Mouse (Mus musculus) heart, adult 2 months (tissue): Measurements from ENCODE around the gene Acss3.

Experiments
- CTCF ChIP-seq: fragments of 200-600 bp; IDR thresholded peaks from 2 replicates; pipeline ENCODE4 v1.8.1; 2022; ENCODE audit warnings: antibody characterized with exemption, mild to moderate bottlenecking, moderate library complexity
- EP300 ChIP-seq: fragments of 200-500 bp; IDR thresholded peaks from 2 replicates; pipeline ENCODE4 v1.6.1; 2011; ENCODE audit warnings: low read depth, low read length, control low read depth; ENCODE audit not compliant: insufficient read depth
- POLR2A ChIP-seq: fragments of 200-500 bp; IDR thresholded peaks from 2 replicates; pipeline ENCODE4 v1.6.1; 2011; ENCODE audit warnings: mild to moderate bottlenecking, low read depth, low read length, control low read depth; ENCODE audit not compliant: insufficient read depth

DNA sequence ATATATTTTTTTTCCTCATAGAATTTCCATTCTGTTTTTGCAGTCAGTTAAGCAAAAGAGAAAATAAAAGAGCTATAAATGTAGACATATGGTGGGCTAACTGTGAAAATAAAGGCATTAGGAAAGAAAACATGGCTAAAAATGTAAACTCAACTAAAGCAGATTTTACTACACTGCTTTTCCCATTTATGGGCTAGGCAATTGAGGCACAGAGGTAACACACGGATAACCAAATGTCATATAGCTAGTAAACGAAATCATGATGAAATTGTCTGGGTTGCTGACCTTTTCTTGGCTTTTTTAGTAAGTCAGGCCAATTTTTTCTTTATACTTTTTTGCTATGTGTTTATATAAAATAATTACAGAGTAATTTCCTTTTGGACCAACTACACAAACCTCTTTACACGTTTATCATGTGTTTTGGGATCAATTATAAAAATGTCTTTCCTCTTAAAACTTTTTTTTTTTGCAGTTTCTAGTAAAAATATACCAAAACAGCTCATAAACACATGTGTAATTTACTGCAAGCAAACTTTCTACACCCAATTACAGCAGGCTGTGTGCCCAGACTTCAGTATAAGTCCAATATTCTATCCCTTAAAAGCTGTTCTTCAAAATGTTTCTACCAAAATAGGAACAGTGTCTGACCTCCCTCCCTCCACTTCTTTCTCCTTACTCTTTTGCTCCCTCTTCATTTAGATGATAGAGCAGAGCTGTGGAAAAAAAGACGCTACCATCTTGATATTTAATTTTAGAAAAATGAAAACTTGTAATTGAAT is 69.4 kb downstream of the Acss3 start:
- TF ChIP-seq CTCF (no peak), POLR2A (no peak), EP300 (no peak)
